Mouse (Mus musculus) mesoderm, embryonic 11.5 days (tissue): Measurements from ENCODE around the gene Kif17.

ENCODE experiments used
- DNase-seq: peaks from one replicate; pipeline ENCODE4 v3.0.0-alpha.2; 2012; ENCODE audit warnings: low read depth, low spot score

Kif17 gene

GRCm38 (mm10) chr4:138250088-138250960 lies at the start of gene Kif17, which contains the start of gene Sh2d5:
Gene Kif17 (plus strand): TSS chr4:138250435.
Gene Sh2d5 (plus strand): TSS chr4:138250403.
- peak; percentile 85 for DNase-seq

DNA sequence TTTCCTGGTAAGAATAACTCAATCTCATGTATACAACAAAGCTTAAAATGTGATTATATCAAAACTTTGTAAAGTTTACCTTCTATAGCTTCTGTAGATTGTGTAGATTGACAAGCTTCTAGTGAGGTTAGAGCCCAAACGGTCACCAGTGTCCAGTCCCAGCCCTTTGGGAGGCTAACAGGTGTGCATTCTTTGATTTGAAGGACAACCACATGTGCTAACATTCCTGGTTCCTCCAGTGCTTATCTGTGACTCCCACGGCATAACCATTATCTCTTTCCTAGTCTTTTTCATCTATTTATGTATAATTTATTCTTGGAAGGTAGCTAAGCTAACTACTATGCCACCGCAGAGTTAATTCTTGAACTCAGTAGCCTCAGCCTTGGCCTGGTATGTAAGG lies 49.5 kb upstream of the Kif17 start:
- no peak for DNase-seq

DNA sequence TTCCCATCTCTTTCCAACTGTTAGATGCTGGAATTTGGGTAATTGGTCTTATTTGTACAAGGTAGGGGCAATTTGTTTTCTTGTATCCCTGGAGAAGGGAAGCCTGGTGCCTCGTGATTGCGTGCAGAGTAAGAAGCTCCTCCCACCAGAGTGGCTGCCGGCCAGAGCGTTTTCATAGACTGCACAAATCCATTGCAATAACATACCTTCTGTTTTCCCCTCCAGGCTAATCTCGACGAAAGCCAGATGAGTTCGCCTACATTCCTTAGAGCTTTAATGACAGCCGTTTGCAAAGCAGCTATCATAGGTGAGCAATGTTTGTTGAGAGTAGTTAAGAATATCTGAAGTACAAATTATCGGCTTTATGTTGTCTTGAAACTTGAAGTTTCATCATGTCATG lies 48.5 kb upstream of the Kif17 start:
- no peak for DNase-seq

- DNase-seq, result no peak
These were observed 40.1 kb upstream of the Kif17 start for GRCm38 (mm10) chr4:138210116-138210515.

DNA sequence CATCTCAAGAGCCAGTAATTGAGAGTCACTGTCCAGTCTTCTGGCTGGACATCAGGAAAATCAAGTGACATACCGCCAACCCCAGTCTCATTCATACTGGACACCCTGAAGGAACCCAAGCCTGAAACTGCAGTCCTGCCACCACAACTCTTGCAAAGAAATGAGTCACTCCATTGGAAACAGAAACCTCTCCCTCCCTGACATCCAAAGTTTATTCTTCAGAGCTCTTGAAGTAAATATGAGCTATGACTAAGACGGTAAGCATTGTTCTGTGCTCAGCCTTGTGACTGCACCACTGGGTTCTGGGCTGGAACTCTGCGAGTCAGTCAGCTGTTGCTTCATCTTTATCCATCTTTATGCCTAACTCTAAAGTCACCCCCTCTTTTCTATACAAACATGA lies 36.4 kb upstream of the Kif17 start:
- DNase-seq, result no peak

- no peak for DNase-seq
These were observed 34.5 kb upstream of the Kif17 start for GRCm38 (mm10) chr4:138215671-138216199.

DNA sequence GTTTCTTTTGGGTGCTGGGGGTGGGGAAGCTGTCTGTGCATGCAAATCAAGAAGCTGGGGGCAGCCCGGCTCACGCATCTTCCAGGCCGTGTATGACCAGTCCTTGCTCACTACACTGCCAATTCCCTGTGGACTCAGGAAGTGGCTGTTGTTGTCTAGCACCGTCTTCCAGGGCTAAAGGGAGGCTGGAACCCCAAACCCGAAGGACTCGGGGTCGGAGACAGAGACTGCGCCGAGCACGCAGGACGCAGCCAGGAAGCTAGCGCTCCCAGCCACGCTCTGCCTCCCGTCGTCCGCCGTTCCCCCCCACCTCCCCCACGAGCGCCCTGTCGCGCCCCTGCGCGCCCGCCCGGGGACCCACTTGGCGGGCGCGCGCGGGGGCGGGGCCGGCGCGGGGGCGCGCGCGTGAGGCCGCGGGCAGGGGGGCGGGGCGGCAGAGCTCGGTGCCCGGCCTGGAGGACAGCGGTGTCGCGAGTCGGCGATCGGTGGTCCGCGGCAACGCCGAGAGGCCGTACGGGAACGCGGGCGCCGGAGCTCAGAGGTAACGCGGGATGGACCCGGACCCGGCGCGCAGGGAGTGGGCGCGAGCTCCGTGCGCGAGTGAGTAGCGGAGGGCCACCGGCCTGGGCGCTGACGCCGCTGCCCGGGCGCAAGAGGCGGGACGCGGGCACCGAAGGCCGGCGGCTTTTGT lies 33.9 kb upstream of the Kif17 start, which contains the start of gene Hp1bp3:
Gene Hp1bp3, plus strand, starts transcription at position 97 of the 691 bp plus-strand sequence.
- DNase-seq, result peak; percentile 86

- DNase-seq, result peak; percentile 98
These were observed 33.3 kb upstream of the Kif17 start for GRCm38 (mm10) chr4:138216891-138217392.

- no peak for DNase-seq
These were observed 32.8 kb upstream of the Kif17 start for GRCm38 (mm10) chr4:138217441-138217840.

- no peak for DNase-seq
These were observed 32.1 kb upstream of the Kif17 start for GRCm38 (mm10) chr4:138217951-138218685.

DNA sequence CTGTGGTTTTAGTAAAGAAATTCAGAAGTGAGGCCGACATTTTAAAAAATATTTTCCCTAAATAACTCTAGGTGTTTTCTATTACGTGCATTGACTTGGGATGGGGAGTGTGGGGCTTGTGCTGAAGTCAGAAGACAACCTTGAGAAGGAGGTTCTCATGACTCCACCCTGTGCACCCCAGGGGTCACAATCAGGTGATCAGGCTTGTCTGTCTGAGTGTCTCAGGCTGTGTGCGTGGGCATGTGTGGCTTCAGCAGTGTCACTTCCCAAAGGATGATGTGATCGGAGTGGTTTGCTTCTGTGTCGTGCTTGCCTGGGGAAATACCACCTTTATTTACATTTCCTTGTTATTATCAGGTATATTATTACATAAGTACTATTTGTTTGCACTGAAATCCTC lies 30.9 kb upstream of the Kif17 start:
- DNase-seq, result no peak

DNA sequence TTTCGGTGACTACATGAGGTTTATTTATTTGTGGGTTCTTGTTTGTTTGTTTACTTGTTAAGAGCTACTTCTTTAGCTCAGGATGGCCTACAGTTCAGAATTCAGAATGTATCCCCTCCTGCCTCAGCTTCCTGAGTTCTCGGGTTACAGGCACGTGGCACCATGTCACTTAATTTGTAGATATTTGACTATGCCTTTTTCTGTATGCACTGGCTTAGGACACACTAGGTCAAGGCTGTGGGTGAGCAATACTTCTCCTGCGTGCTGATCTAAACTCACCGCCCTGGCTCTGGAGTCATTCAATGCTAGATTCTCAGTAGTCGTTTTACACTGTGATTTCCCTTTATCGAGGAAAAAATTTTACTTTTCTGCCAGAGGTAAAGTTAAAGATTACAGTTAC lies 29.5 kb upstream of the Kif17 start:
- DNase-seq, result no peak

- no peak for DNase-seq
These were observed 28.8 kb upstream of the Kif17 start for GRCm38 (mm10) chr4:138221406-138221805.

DNA sequence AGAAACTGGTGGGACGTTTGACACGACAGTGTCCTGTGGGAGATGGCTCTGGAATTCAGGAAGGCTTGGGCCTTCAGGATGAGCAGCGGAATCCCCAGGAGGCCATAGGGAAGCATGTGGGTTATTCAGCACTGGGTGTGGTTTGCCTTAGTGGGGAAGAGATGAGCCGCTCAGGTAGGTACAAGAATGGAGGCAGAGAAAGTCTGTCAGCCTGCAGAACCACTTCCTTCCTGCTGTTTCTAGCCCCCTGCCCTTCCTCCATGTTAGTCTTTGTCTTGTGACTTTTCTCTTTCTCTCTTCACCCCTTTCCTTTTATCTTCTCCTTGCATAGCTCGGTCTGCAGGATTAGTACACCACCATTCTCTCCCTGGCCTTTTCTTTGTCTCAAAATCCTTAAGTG lies 27.8 kb upstream of the Kif17 start:
- DNase-seq, result no peak

GRCm38 (mm10) chr4:138223623-138224022 lies 26.6 kb upstream of the Kif17 start:
- DNase-seq, result no peak

DNA sequence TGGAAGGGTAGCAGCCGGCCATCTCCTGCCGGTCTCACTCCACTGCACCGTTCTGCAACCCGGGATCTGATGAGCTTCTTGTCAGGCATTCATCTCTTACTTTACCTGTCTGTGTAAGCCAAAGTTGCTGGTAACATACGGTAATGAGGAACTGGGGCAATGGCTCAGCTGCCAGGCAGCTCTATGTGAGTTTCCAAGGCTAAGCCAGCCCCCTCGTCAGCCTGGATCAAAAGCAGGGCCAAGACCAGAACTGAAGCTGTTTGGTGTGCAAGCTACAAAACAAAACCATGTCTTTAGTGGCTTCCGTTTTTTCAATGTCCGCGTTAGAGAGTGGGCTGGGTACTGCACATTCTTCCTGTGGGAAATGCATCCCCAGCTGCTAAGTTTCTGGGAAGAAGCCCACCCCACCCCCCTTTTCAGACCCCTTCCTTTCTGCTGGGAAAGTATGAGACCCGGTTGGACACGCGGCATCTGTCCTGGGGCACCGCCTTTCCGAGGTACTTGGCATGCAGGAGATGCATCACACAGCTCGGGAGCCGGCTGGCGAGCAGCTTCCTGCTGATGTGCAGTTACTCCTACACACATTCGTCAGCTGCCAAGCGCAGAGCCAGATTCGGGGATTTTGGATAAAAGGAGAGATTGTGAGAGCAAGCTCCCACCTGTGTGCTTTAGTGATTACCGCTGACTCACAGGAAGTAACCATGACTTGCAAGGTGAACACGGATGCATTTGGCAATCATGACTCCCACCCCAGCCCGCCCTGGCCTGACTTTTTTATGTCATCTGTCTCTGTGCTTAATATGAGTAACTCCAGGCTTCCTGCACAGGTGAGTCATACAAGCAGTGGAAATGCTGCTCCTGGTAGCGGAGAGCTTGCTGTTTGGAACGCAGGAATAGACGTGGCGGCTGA lies 3.2 kb upstream of the Kif17 start:
- DNase-seq, result no peak

- peak; percentile 79 for DNase-seq
These were observed 1.6 kb downstream of the Kif17 start for GRCm38 (mm10) chr4:138251819-138252218.

DNA sequence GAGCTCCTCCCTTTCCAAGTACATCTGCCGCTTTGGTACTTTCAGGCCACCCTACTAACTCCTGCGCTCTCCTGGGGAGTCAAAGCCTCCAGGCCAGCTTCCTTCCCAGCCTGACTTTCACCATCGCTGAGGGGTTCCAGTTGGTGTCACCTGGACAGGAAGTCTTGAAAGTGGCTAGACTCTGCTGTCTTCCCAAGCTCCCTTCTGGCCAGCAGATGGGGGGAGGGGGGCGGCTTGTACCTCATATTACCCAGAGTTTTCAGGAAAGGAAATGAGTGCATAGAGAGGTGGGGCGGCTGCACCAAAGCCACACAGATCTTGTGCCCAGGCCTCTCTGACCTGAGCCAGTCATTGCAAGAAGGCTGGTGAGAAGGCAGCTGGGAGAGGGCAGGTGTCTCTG lies 2.0 kb downstream of the Kif17 start:
- no peak for DNase-seq

- no peak for DNase-seq
These were observed 7.0 kb downstream of the Kif17 start for GRCm38 (mm10) chr4:138257116-138257687.

- DNase-seq, result no peak
These were observed 8.4 kb downstream of the Kif17 start for GRCm38 (mm10) chr4:138258663-138259062.
